Mouse (Mus musculus): ENCODE results near the gene Crnn.

The Crnn gene

DNA sequence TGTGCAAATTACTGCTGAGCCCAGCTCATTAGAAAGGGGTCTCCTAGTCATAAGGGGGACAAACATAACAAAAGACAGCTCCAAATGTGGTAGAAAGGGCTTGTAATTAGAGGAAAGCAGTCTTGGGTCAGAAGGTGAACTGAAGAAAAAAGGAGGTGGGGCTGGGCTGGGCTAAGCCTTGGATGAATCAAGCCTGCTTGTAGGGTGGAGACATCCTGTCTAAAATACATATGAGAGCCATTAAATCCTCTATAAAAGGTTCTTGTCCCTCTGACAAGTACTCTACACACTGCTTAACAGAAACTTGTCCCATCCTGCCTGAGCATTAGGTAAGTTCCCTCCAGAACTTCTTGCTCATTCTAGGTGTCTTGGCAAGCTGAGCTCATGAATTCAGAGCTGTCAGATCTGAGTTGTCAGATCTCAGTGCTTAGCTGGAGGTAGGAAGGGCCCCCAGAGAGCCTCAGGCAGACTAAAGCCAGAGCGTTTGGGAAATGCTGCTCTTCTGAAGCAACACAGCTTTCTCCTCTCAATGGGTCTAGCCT lies at the start of gene Crnn:
Gene Crnn, plus strand, starts transcription at position 278 of the 542 bp plus-strand sequence.
- in situ Hi-C loops (cut with MboI, MseI), result loop anchor here in 1 of 2 experiments (5.0 kb wide), 1 partner anchor 633 kb away; no protein-coding TSS in a partner anchor

DNA sequence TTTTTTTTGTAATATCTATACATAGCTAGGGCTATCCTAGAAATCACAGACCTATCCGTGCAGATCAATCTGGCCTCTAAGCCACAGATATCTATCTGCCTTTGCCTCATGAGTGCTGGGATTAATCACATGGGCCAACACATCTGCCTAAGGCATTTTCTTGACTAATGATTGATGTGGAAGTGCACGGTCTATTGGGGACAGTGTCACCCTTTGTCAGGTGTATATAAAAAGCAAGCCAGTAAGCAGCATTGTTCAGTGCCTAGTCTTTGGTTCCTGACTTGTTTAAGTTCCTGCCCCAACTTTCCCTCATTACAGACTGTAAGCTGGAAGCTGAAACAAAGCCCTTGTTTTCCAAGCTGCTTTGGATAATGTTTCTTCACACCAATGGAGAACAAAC lies 48.1 kb upstream of the Crnn start:
- in situ Hi-C loops (cut with MboI, MseI), result no loop called here

DNA sequence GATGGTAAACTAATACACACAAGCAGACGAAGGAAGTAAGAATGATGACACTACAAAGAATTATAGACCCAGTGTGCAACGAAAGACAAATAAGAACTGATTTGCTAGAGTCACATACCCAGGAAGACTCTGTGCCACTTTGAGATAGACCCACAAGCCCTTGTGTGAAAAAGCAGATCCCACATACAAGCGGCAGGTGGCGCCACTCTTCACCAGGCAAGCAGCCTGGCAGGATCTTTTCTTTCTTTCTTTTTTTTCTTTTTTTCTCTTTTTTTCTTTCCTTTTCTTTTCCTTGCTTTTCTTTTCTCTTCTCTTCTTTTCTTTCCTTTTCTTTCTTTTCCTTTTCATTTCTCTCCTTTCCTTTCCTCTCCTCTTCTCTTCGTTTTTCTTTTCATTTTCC lies 32.9 kb upstream of the Crnn start:
- in situ Hi-C loops (cut with MboI, MseI), result no loop called here

DNA sequence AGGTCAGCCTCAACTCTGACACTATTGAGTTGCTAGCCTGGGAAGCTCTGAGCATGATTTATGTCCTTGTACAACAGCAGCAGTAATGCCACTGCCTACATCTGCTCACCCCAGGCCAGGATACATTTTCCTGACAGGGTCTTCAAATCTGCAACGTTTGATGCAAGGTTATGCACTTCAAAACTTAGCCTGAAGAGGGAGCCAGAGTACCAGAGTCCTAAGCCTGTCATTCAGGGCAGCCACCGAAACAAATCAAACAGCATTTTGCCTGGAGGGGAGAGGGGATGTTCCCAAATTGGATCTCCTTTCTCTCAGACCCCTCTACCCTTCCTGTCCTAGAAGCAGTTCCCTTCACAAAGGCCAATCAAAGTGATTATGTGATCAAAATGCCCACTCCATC lies 30.1 kb upstream of the Crnn start:
- in situ Hi-C loops (cut with MboI, MseI), result no loop called here

DNA sequence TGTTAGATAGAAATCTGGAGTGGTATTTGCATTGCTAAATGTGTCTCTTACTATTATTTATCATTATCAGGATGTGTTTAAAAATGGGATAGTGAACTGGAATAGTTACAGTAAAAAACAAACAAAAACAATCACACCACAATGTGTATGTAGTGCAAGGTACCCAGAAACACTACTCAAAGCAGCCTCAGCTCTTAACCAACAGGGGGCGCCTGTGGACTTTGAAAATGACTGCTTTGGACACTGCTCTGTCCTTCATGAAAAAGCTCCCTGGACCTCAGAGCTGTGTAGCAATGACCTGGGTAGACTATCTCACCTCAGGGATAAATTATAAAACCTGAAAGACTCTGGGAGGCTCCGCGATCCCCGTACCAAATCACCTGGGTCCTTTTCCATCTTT lies 25.5 kb upstream of the Crnn start:
- in situ Hi-C loops (cut with MboI, MseI), result no loop called here

DNA sequence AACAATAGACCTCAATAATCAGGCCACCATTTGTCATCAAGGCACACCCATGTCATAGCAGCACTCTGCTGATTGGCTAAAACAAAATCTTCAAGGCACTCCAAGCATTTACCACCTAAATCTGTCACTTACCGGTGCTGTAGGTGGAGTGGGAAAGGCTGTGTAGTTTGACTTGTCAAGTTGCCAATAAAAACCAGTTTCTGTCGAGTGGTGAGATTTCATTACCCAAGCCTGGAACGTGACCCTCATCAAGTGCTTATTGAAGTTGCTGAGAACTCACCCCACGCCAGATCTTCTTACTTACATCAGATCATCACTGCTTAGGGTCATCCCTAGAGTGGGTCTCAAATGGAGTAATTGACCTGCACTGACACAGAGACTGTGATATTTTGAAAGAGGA lies 16.5 kb upstream of the Crnn start:
- in situ Hi-C loops (cut with MboI, MseI), result no loop called here

DNA sequence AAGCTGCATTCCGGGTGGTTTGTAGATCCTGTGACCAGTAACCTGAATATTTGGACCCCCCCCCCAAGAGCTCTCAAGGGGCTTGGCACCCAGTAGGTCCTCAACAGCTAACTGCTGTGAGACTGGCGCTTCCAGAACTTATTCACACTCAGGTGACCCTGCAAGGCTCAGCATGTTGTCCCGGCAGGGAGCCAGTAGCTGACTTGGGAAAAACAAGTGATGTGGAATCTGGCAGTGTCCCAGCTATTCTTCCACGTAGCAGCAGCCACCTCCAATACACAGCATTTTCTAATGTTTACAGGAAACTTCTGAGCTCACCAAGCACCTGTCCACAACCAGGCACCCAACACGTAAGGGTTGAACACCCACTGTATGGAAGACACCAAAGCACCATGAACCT lies 15.5 kb upstream of the Crnn start:
- in situ Hi-C loops (cut with MboI, MseI), result no loop called here

DNA sequence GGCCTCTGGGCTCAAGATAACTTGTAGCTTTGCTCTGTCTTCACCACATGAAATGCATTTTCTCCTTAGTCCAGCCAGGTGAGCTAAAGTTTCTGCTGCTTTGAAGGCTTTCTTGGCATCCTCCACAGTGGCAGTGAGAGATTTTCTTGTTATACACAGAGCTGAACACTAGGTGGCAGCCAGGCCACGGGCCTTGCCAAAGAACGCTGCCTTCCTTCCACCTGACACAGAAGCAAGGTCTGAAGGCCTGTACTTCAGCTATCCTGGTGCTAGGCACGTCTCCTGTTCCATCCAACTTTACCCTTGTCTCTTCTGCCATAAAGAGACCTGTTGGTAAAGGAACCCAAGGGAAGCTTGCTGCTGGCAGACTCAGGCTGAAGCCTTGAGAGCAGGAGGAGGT lies 14.1 kb upstream of the Crnn start:
- in situ Hi-C loops (cut with MboI, MseI), result loop anchor here in 1 of 2 experiments (5.0 kb wide), 1 partner anchor 362 kb away; no protein-coding TSS in a partner anchor

DNA sequence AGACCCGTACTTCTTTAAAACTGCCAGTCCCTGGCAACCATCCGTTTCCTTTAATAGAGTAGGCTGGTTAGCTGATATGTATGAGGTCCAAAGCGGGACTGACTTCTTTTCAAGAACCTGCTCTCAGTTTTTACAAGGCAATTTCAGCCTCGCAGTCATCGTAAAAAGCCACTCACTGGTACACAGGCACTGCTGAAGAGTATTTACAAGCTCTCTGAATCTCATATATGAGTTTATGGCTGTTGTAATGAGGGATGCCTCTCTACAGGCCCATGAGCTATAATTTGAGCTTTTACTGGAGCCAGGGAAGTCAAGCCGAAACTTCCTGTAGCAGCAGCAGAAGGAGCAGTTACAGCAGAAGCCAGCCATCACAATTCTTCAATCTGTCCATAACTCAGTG lies 17.9 kb downstream of the Crnn start:
- in situ Hi-C loops (cut with MboI, MseI), result no loop called here

DNA sequence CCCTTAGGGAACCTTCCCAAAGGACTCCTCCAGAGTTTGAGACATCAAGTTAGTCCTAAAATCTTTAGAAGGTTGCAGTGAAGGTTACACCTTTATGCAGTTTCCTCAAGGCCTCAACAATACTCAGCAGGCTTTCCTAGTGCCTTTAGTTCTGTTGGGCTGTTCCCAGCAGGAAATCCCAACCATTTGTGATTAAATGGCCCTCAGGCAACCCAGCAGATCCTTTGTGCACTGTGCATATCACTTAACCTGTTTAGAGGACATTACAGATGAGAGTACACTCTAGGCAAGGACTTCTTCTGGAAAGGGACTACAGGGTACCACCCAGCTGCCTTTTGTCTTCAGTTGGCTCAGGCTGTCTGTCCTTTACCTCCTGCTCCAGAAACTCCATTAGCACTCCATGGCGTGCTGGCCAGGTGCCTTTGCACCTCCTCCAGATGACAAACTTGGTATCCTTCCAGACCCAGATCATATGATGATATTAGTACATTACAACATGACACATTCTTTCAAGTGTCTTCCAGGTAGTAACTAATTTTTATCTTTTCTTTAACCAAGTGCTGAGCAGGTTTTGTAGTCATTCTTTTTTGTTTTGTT lies 18.5 kb downstream of the Crnn start:
- in situ Hi-C loops (cut with MboI, MseI), result no loop called here

DNA sequence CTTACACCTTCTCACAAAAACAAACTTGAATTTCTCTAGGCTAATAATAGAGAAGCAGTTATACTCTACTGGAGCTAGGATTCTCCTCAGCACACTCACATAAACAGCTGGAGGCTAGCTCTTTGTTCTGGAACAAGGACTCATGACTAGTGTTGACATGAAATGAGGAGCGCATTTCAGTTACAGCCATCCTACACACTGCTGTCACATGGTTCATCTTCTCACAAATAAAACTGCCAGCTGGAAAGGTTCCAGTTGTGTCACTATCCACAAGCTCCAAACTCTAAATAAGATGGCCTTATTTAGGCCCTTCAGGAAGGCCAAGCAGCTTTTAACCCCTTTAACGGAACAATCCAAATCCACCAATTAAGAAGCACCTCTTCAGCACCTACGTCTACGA lies 36.3 kb downstream of the Crnn start:
- in situ Hi-C loops (cut with MboI, MseI), result no loop called here

DNA sequence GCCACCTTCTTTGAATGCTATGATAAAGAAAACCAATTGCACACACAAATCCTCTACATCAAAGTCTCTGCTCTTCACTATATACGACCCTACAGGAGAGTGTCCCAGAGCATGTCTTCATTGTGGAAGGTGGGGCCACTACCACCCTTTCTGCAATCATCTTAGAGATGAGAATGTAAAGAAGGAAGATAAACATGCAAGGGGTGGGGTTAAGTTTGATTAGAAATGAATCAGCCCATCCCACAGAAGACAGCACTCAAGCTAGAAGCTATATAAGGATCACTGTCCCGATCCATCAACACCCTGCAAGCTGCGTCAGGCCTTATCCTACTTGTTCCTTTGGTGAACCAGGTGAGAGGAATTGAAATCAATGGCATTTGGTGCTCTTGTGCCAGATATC lies 52.4 kb downstream of the Crnn start, which contains the start of gene Flg2:
Gene Flg2, plus strand, starts transcription at position 301 of the 400 bp plus-strand sequence.
- in situ Hi-C loops (cut with MboI, MseI), result no loop called here
